ENCODE assay signal across 8 mouse cellular contexts in the genomic region with DNA sequence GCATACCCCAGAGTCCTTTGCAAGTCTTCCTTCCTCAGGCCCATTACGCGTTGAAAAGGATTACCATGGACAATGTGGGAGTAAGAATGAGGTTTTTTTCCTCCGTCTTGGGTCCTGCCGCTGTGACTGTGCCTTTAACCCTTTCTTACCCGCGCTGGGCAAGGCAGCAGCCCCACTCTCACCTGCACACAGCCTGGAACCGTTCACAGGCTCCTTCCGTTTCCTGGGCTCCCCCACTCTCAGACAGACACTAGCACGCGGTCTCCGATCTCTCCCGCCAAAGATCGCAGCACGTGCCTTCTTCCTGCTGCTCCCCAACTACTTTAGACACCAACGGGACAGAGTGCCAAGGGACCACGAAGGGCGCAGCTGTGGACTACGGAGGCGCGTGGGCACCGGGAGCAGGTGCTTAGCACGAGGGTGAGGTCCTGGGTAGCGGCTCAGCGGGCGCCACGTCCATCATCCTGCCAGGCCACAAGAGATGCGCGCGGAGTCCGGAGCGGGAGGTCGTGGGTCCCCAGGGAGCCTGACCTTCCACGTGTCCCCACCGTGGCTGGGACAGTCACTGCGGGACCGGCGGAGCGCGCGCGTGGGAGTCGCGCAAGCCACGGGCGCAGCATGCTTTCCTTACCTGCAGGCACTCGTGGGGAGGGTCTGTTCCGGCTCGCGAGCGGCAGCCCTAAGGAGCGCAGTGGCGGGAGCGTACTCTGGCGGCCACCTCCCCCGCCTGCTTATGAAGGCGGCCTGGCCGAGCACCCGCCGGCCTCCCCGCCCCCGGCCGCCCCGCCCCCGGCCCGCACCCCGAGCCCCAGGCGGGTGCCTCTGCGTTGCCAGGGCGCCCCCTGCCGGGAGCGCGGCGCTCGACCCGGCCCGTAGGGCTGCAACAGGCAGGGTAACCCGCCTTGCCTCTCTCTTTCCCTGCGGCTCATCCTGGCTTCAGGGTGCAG. TPM values are rescaled to one million over a fixed set of nuclear protein-coding genes. Genes with fewer than 3 reads are reported as not detected.
DNase-seq lines count a peak whose midpoint lies in the region; ATAC-seq and TF ChIP-seq lines count a peak whose summit lies in the region.

A gene (minus strand): TSS at position 774 of the 947 bp plus-strand sequence.

- peak; percentile 77 for ATAC-seq in heart, embryonic 16.5 days (replicated peaks; ENCODE audit: extremely low read depth, insufficient read depth, low FRiP score)
- peak; percentile 58; the same call in 1 of the 2 replicates for ATAC-seq in lung, embryonic 15.5 days (ENCODE audit: borderline replicate concordance, extremely low read depth, low FRiP score, low TSS enrichment)

- TF ChIP-seq EP300 in ES-Bruce4 (IDR thresholded peaks at IDR 0.05; ENCODE audit: insufficient read depth, low read depth, low read length) = 0 out of 2 replicates have a peak, but pooled peaks have one; percentile 43

- peak within 1 kb of the TSS; percentile 86 for H3K4me2 ChIP-seq in heart, embryonic 16.5 days (ENCODE audit: low read depth, low read length)
- H3K4me2 ChIP-seq in lung, embryonic 15.5 days = peak within 1 kb of the TSS; percentile 94

- DNase-seq in forebrain, embryonic 10.5 days (ENCODE audit: extremely low spot score, low spot score) = peak; percentile 67
- peak; percentile 81 to 86 for DNase-seq in kidney, postnatal 25 days
- DNase-seq in retina, postnatal 7 days (ENCODE audit: low read depth, low spot score) = peak; percentile 62
- DNase-seq in urinary bladder, postnatal 14 days (ENCODE audit: low spot score) = peak; percentile 84

- peak; percentile 61 for TF ChIP-seq CTCF in ES-Bruce4 (IDR thresholded peaks at IDR 0.05; ENCODE audit: low read depth, low read length)
- peak; percentile 52 for TF ChIP-seq CTCF in bone marrow, adult 2 months (IDR thresholded peaks at IDR 0.05; ENCODE audit: control insufficient read depth, insufficient read depth, low read length)

- 4% methylated on average over 66 of the region's 78 CpGs for WGBS in bone marrow, adult 2 months
- WGBS in forebrain, embryonic 10.5 days = 1% methylated on average over 78 of the region's 78 CpGs
- 1% methylated on average over 74 of the region's 78 CpGs for WGBS in heart, embryonic 16.5 days
- under 1% methylated on average over 74 of the region's 78 CpGs for WGBS in lung, embryonic 15.5 days

- H3K4me1 ChIP-seq in ES-Bruce4 (ENCODE audit: control insufficient read depth, insufficient read depth, low read length) = peaks cover 6% of the 10 kb centered on the region
- H3K4me1 ChIP-seq in bone marrow, adult 2 months (ENCODE audit: control insufficient read depth, insufficient read depth, low read length) = no peaks in the 10 kb centered on the region
- H3K4me1 ChIP-seq in forebrain, embryonic 10.5 days = peaks cover 69% of the 10 kb centered on the region
- H3K4me1 ChIP-seq in heart, embryonic 16.5 days (ENCODE audit: control insufficient read depth, insufficient read depth, low read length) = peaks cover 7% of the 10 kb centered on the region
- H3K4me1 ChIP-seq in lung, embryonic 15.5 days = peaks cover 15% of the 10 kb centered on the region

- no peak within 1 kb of the TSS for H3K27ac ChIP-seq in ES-Bruce4 (ENCODE audit: insufficient read depth, low read length)
- H3K27ac ChIP-seq in bone marrow, adult 2 months (ENCODE audit: control insufficient read depth, insufficient read depth, low read depth, low read length, poor library complexity) = no peak within 1 kb of the TSS; the same call in 1 of the 2 replicates
- peak within 1 kb of the TSS; percentile 84 for H3K27ac ChIP-seq in forebrain, embryonic 10.5 days
- H3K27ac ChIP-seq in heart, embryonic 16.5 days (ENCODE audit: low read length) = no peak within 1 kb of the TSS
- H3K27ac ChIP-seq in lung, embryonic 15.5 days = no peak within 1 kb of the TSS

- peak within 1 kb of the TSS; percentile 70 for H3K4me3 ChIP-seq in ES-Bruce4 (ENCODE audit: low read depth, low read length)
- H3K4me3 ChIP-seq in bone marrow, adult 2 months (replicated peaks; ENCODE audit: control insufficient read depth, low read depth, low read length) = peak within 1 kb of the TSS; percentile 24
- peak within 1 kb of the TSS; percentile 62 for H3K4me3 ChIP-seq in forebrain, embryonic 10.5 days
- peak within 1 kb of the TSS; percentile 54 for H3K4me3 ChIP-seq in heart, embryonic 16.5 days (ENCODE audit: low read length)
- H3K4me3 ChIP-seq in lung, embryonic 15.5 days = peak within 1 kb of the TSS; percentile 45

- peak within 1 kb of the TSS; percentile 66 for H3K9ac ChIP-seq in ES-Bruce4 (ENCODE audit: low read depth, poor library complexity, severe bottlenecking)
- peak within 1 kb of the TSS; percentile 40 for H3K9ac ChIP-seq in heart, embryonic 16.5 days (ENCODE audit: low read length)
- 0 out of 2 replicates have a peak within 1 kb of the TSS, but pooled peaks have one; percentile 19 for H3K9ac ChIP-seq in lung, embryonic 15.5 days

- no peaks in the 10 kb centered on the region for H3K27me3 ChIP-seq in ES-Bruce4 (ENCODE audit: control insufficient read depth, insufficient read depth, low read length, poor library complexity, severe bottlenecking)
- peaks cover 67% of the 10 kb centered on the region for H3K27me3 ChIP-seq in forebrain, embryonic 10.5 days (ENCODE audit: poor library complexity, severe bottlenecking)
- peaks cover 38% of the 10 kb centered on the region for H3K27me3 ChIP-seq in heart, embryonic 16.5 days (ENCODE audit: control insufficient read depth, insufficient read depth, low read length)
- peaks cover 38% of the 10 kb centered on the region for H3K27me3 ChIP-seq in lung, embryonic 15.5 days

- no peaks in the 10 kb centered on the region for H3K9me3 ChIP-seq in ES-Bruce4 (replicated peaks; ENCODE audit: control insufficient read depth, insufficient read depth, low read length, poor library complexity, severe bottlenecking)
- no peaks in the 10 kb centered on the region for H3K9me3 ChIP-seq in forebrain, embryonic 10.5 days
- no peaks in the 10 kb centered on the region for H3K9me3 ChIP-seq in heart, embryonic 16.5 days (replicated peaks; ENCODE audit: control insufficient read depth, low read length)
- H3K9me3 ChIP-seq in lung, embryonic 15.5 days = no peaks in the 10 kb centered on the region

- H3K36me3 ChIP-seq in ES-Bruce4 (ENCODE audit: control insufficient read depth, insufficient read depth, low read length, poor library complexity, severe bottlenecking) = no peaks in the 10 kb centered on the region
- no peaks in the 10 kb centered on the region for H3K36me3 ChIP-seq in forebrain, embryonic 10.5 days (replicated peaks)
- H3K36me3 ChIP-seq in heart, embryonic 16.5 days (ENCODE audit: control insufficient read depth, insufficient read depth) = no peaks in the 10 kb centered on the region
- no peaks in the 10 kb centered on the region for H3K36me3 ChIP-seq in lung, embryonic 15.5 days

- peak; percentile 38 for TF ChIP-seq POLR2A in ES-Bruce4 (IDR thresholded peaks at IDR 0.05; ENCODE audit: insufficient read depth, low read length)
- TF ChIP-seq POLR2A in bone marrow, adult 2 months (IDR thresholded peaks at IDR 0.05; ENCODE audit: borderline replicate concordance, control insufficient read depth, low read depth, low read length) = no peak

RNA-seq across cellular contexts. Expression of the gene that starts here (rescaled TPM):
- 133 and 158 TPM in 2 replicates for polyA plus RNA-seq in ES-Bruce4 (2011; ENCODE audit: insufficient read depth, insufficient read length, low read depth, missing spikeins)
- polyA plus RNA-seq in bone marrow, adult 2 months (2011; ENCODE audit: insufficient read depth, insufficient read length, low replicate concordance, missing spikeins) = 5.7 and 7.1 TPM in 2 replicates
- 20.3 and 20.7 TPM in 2 replicates for polyA plus RNA-seq in forebrain, embryonic 10.5 days (2016; fragmentation: Nextera tagmentation; extraction: Ambion mirVana)
- polyA plus RNA-seq in heart, embryonic 16.5 days (2015; fragmentation: Nextera tagmentation; extraction: Ambion mirVana) = 3.6 TPM in 2 replicates
- polyA plus RNA-seq in lung, embryonic 15.5 days (2015; fragmentation: Nextera tagmentation; extraction: Ambion mirVana) = 3.0 and 4.2 TPM in 2 replicates
